Mouse (Mus musculus): ENCODE measurements around the gene Gpr137.
"Not testable (repeated sequence)": the region's sequence is repeated elsewhere in the genome, so short reads cannot be mapped to it uniquely, and the experiment has no call there.

The Gpr137 gene

GRCm38 (mm10) chr19:6899641-6900040, 42.6 kb downstream of the Gpr137 start:
- DNase-seq, result no peak

GRCm38 (mm10) chr19:6895608-6896305, 46.5 kb downstream of the Gpr137 start:
- not testable (repeated sequence) for DNase-seq

- no peak for DNase-seq
Observed at GRCm38 (mm10) chr19:6893731-6894451, 48.4 kb downstream of the Gpr137 start.

GRCm38 (mm10) chr19:6892512-6892911, 49.8 kb downstream of the Gpr137 start:
- DNase-seq, result no peak
